Mouse (Mus musculus): ENCODE data around the gene Cln6. TPM values are rescaled to one million over a fixed set of nuclear protein-coding genes. Genes with fewer than 3 reads are reported as not detected.
A peak's percentile ranks its signal among the peaks of the same experiment; 100 is the strongest.
"Not testable (repeated sequence)": the region's sequence is repeated elsewhere in the genome, so short reads cannot be mapped to it uniquely, and the experiment has no call there.

Gene Cln6
- total RNA-seq, 2 experiments from 2014 or later: 16.0 to 17.0 TPM

DNA sequence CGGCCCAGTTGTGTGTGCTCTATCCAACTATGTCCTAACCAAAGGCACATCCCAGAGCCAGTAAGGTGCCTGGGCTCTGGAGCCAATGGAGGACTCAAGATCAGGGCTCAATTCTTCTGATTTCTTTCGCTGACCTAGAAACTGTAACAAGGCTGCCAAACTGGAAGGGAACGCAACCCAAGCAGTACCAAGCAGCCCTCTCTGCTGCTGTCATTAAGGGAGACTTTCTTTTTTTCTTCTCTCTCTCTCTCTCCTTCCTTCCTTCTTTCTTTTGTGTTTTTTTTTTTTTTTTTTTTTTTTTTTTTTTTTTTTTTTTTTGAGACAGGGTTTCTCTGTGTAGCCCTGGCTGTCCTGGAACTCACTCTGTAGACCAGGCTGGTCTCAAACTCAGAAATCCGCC lies 30.7 kb downstream of the Cln6 start:
- intact Hi-C loops (cut with DNase I); DNase-seq: not testable (repeated sequence)

DNA sequence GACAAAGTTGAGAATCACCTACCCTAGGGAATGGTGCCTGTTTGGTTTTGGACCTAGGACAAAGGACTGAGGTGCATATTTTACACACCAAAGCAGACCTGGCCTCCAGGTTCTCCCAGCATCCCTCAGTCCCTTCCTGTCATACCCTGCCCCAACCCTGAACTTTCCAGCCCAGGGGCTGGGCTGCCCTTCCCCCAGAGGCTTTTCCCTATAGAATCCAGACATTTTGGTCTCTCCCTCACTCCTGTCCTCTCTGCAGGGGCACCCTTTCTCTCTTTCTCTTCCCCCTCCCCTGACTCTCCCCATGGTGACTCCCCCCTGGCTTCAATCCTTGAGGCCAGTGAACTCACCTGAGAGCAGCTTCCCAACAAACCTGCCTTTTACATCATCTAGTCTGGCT lies 32.1 kb downstream of the Cln6 start:
- DNase-seq: no peak
- intact Hi-C loops (cut with DNase I): no loop called here

GRCm38 (mm10) chr9:62876966-62877616 lies 38.5 kb downstream of the Cln6 start:
- intact Hi-C loops (cut with DNase I): no loop called here
- DNase-seq: no peak

GRCm38 (mm10) chr9:62877825-62878224 lies 39.2 kb downstream of the Cln6 start:
- intact Hi-C loops (cut with DNase I): no loop called here
- no peak for DNase-seq

DNA sequence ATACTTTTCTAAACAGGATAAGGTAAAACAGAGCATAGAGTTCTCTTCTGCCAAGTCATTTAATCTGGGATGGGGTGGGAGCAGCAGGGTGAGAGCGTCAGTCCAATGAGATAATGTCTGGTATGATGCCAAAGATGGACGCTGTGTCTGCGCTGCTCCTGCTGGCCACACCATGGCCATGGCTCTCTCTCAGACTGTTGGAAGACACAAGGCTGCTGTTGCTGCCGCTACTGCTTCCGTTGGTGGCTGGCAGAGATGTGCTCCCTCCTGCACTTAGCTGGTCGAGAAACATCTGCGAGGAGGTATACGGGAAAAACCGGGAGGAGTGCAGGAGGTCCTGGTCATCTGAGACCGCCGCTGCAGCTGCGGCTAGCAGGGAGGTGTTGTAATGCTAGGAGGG lies 43.3 kb downstream of the Cln6 start:
- intact Hi-C loops (cut with DNase I): no loop called here
- DNase-seq: peak; percentile 54 to 69

DNA sequence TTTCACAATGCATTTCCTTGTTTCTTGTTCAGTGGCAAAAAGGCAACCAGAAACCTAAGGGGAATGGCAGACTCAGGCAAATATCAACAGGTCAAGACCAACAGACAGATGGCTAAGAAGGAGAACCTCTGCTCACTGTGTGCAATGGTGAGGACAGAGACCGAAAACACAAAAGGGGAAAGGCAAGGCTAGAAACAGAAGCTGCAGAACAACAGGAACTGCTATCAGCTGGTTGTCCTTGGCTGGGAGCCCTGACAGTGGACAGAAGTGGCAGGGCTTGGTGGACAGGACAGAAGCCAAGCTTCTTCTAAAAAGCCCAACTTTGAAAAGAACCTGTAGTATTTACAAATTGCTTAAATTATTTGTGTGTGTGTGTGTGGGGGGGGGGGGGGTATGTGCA lies 55.9 kb downstream of the Cln6 start:
- peak; percentile 69 to 77 for DNase-seq
- intact Hi-C loops (cut with DNase I): no loop called here

Other genes with a start within 250 kb of the Cln6 start
- gene Itga11, start 161.0 kb upstream of the Cln6 start, total RNA-seq (2021): 1 to 10 TPM; 1.6 to 2.1 TPM
- gene Fem1b, start 26.9 kb upstream of the Cln6 start, total RNA-seq (2021): 10 to 100 TPM; 24.8 to 25.9 TPM
- gene Calml4, start 19.3 kb downstream of the Cln6 start, total RNA-seq (2021): 1 to 10 TPM; 2.4 to 2.9 TPM
- gene Pias1, start 149.1 kb downstream of the Cln6 start, total RNA-seq (2021): 10 to 100 TPM; 24.6 to 26.2 TPM

All from heart, postnatal 14 days (tissue).